Mouse (Mus musculus): ENCODE measurements around the gene Tlr6. TPM values are rescaled to one million over a fixed set of nuclear protein-coding genes. Genes with fewer than 3 reads are reported as not detected.

Gene Tlr6
- polyA plus RNA-seq, 1 experiment from 2014 or later: 1.3 TPM

DNA sequence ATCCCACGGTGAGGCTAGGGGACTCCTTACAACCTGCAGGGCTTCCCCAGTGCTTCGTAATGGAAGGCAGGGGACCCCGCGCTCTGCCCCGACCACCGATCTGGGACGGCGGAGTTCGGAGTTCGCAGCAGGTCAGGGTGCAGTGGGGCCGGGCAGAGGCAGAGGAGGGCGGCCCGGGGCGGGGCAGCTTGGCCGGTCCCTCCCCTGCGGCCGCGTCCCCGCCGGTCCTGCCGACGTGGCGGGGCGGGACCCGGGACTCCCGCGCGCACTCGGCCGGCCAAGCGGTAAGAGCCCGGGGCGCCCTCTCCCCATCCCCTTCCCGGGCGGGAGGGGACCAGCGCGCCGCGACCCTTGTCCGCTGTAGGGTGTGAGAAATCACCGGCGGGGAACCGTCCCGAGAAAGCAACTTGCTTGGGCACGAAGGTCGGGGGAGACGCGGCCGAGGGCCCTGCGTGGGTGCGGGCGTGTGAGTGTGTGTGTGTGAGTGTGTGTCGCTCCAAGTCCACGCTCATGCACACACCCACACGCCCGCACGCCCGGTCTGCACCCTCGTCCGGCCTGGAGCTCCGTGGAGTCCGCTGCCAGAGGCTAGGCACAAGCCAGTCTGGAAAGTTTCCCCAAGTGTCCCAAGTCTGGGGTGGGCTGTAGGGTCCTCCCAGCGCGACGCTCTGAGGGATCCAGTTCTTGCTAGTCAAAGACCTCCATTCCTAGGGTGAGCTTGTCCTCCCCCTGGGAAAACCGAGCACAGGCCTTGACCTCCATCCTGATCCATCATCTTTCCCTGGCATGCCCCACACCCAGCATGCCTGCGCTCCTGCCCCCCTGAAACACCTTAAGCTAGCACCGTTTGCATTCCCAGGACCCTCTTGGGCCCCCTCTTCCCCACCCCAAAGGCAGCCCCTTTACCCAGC is 10.2 kb upstream of the Tlr6 start, which contains the start of gene Fam114a1:
Gene Fam114a1 (plus strand): TSS at position 211 of the 911 bp plus-strand sequence.
- H3K4me1 ChIP-seq: no peaks in the 10 kb centered on the region
- H3K4me2 ChIP-seq: peak within 1 kb of the TSS; percentile 82
- peak within 1 kb of the TSS; percentile 68 for H3K4me3 ChIP-seq (replicated peaks)
- no peaks in the 10 kb centered on the region for H3K36me3 ChIP-seq
- peak; percentile 89 for ATAC-seq (ENCODE audit: insufficient read depth, low FRiP score, low read depth)
- no peaks in the 10 kb centered on the region for H3K27me3 ChIP-seq (replicated peaks)
- WGBS: under 1% methylated on average over 61 of the region's 68 CpGs
- no peaks in the 10 kb centered on the region for H3K9me3 ChIP-seq
- peak within 1 kb of the TSS; percentile 84 for H3K27ac ChIP-seq
- H3K9ac ChIP-seq: peak within 1 kb of the TSS; percentile 73

DNA sequence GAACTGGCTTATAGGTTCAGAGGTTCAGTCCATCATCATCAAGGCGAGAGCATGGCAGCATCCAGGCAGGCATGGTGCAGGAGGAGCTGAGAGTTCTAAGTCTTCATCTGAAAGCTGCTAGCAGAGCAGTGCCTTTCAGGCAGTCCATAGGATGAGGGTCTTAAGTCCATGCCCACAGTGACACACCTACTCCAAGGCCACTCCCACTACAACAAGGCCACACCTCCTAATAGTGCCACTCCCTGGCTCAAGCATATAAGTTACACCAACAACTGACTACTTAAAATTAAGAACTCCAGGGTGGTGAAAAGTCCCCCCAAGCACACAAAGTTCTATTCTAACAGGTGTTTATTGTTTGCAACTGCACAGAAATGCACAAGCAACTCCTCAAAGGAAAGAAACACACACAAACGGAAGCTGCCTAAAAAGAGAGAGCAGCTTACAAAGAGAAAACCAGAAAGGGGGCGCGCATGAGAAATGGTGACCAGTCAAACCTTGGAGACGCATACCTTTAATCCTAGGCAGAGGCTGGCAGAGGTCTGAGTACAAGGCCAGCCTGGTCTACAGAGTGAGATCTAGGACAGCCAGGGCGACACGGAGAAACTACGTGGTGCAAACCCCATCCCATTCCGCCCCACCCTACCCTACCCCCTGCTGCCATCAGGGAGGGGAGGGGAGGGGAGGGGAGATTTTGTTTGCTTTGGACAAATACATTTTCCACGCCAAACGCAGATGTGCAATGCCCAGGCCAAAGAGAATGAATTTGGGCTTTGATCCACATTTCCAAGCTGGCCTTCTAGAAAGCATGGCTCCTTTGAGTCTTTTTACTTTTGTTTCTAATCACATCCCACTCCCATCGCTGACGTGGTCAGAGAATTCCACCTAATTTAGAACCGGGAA is 9.3 kb upstream of the Tlr6 start:
- Histone ChIP-seq H3K9ac (peak overlapping the region; percentile 73), H3K27me3 (replicated peaks) (no peaks in the 10 kb centered on the region), H3K4me3 (replicated peaks) (peak overlapping the region; percentile 68), H3K27ac (peak overlapping the region; percentile 84), H3K4me1 (no peaks in the 10 kb centered on the region), H3K36me3 (no peaks in the 10 kb centered on the region), H3K9me3 (no peaks in the 10 kb centered on the region), H3K4me2 (peak overlapping the region; percentile 82)
- WGBS: 6% methylated on average over 14 of the region's 14 CpGs
- ATAC-seq (ENCODE audit: insufficient read depth, low FRiP score, low read depth): peak; percentile 51; the same call in 1 of the 2 replicates

DNA sequence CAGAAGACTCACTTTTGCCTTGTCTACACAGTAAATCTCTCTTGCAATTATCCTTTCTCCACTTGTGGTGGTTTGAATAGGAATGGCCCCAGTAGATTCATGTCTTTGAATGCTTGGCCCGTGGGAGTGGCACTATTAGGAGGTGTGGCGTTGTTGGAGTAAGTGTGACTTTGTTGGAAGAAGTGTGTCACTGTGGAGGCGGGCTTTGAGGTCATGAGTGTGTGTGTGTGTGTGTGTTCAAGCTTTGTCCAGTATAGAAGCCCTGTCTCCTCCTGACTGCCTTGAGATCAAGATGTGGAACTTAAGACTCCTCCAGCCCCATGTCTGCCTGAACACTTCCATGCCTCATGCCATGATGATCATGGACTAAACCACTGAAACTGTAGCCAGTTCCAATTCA is 3.8 kb upstream of the Tlr6 start:
- H3K27ac ChIP-seq: no peak overlapping the region
- ATAC-seq (ENCODE audit: insufficient read depth, low FRiP score, low read depth): 0 out of 2 replicates have a peak, but pooled peaks have one; percentile 10
- no peaks in the 10 kb centered on the region for H3K9me3 ChIP-seq
- H3K27me3 ChIP-seq (replicated peaks): no peaks in the 10 kb centered on the region
- no peak overlapping the region for H3K4me3 ChIP-seq (replicated peaks)
- H3K4me2 ChIP-seq: no peak overlapping the region
- H3K36me3 ChIP-seq: no peaks in the 10 kb centered on the region
- WGBS: 81% methylated on average over 3 of the region's 3 CpGs
- no peak overlapping the region for H3K9ac ChIP-seq
- H3K4me1 ChIP-seq: no peaks in the 10 kb centered on the region

DNA sequence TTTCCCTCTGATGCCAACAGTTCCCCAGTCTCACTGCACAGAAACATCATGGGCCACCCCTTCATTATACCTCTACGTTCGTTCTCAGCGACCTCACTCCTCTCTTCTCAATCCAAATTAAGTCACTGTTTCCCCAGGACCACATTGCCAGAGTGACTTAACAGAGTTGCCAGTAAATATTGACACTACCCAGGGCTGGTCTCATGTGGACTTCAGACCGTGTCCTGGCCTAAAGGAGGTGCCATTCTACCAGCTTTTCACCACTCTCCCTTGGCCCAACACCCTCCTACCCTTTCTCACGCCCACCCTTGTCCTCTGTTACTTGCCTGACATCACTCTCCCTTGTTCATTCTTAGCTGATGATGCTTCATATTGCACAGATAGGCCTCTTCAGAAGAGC is 3.4 kb upstream of the Tlr6 start:
- H3K9ac ChIP-seq: no peak overlapping the region
- no peak overlapping the region for H3K4me2 ChIP-seq
- H3K36me3 ChIP-seq: no peaks in the 10 kb centered on the region
- H3K9me3 ChIP-seq: no peaks in the 10 kb centered on the region
- H3K4me1 ChIP-seq: no peaks in the 10 kb centered on the region
- H3K27me3 ChIP-seq (replicated peaks): no peaks in the 10 kb centered on the region
- ATAC-seq (ENCODE audit: insufficient read depth, low FRiP score, low read depth): no peak
- no peak overlapping the region for H3K27ac ChIP-seq
- no peak overlapping the region for H3K4me3 ChIP-seq (replicated peaks)
- WGBS: 77% methylated on average over 5 of the region's 5 CpGs

DNA sequence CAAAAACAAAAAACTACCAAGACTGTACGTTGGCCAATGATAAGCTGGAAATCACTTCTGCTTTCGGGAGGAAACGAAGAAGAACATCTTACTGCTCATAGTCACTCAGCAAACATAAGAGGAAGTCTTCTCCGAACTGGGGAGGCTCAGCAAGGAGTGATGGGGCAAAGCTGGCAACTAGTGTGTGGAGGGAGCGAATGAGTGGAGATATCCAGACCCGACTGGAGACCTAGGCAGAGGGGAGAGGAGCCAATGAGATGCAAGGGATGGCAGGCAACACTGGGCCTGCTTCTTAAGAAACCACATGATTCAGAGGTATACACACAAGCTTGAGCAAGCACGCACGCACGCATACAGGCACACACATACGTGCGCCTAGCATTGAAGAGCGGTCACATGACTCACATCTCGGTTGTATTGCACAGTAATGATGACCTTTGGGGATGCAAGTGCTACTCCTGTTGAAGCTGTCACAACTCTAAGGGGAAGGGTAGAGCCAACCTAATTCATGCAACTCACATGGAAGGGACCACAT is 1.0 kb upstream of the Tlr6 start:
- ATAC-seq (ENCODE audit: insufficient read depth, low FRiP score, low read depth): no peak
- no peak overlapping the region for H3K27ac ChIP-seq
- no peaks in the 10 kb centered on the region for H3K36me3 ChIP-seq
- no peak overlapping the region for H3K4me2 ChIP-seq
- 85% methylated on average over 13 of the region's 13 CpGs for WGBS
- H3K27me3 ChIP-seq (replicated peaks): no peaks in the 10 kb centered on the region
- H3K4me1 ChIP-seq: no peaks in the 10 kb centered on the region
- H3K9me3 ChIP-seq: no peaks in the 10 kb centered on the region
- H3K4me3 ChIP-seq (replicated peaks): no peak overlapping the region
- no peak overlapping the region for H3K9ac ChIP-seq

DNA sequence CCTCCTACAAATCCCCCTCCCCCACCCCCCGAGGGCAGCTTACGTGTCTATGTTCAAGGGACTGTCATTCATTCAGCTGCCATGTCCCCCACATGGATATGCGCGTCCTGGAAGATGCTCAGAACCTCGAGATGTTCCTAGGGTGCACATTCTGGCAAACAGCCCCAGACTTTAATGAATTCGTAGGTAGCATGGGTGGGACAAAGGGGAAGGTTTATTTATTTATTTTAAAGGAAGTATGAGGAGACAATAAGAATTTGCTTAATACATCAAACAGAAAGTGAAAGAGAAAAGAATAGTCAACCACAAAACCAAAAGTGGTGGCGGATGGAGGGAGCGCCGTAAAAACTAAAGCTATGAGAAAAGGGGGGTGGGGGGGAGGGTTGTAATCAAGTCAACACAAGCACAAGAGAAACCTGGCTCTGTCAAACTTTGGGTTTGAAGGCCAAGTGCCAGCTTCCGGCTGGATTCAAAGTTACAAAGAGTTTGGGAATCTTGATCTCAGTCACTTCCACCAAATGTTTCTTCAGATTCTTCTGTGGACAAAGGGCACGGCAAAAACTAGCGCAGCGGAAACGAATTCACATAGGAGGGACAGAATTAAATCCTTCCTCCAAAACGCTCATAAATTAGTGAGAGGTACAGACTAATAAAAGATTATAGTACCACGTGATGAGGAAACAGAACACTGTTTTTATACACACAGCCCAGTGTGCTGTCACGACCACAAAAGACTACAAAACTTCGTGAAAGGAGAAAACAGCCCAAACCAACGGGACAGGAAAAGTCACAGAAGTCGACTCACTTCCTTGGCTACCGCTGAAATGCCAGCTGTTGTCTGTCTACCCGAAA is 680 bp downstream of the Tlr6 start:
- Histone ChIP-seq H3K36me3 (no peaks in the 10 kb centered on the region), H3K9me3 (no peaks in the 10 kb centered on the region), H3K4me2 (no peak overlapping the region), H3K27ac (no peak overlapping the region), H3K4me3 (replicated peaks) (no peak overlapping the region), H3K27me3 (replicated peaks) (no peaks in the 10 kb centered on the region), H3K9ac (no peak overlapping the region), H3K4me1 (no peaks in the 10 kb centered on the region)
- no peak for ATAC-seq (ENCODE audit: insufficient read depth, low FRiP score, low read depth)
- WGBS: 77% methylated on average over 22 of the region's 22 CpGs

DNA sequence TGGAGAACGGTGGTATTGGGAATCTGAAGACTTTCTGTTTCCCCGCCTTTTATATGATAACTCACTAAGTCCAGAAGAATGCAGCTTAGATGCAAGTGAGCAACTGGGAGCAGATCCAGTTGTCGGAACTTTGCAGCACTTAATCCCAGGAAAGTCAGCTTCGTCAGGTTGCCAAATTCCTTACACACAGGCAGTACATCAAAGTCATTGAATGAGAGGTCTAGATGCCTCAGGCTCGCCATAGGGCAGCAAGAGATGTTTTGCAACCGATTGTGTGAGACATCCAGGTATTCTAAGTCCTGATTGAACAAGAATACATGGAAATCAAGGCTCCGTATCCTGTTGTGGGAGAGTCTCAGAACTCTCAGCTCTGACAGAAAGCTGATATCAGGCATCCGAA is 5.0 kb downstream of the Tlr6 start:
- Histone ChIP-seq H3K27ac (no peak overlapping the region), H3K36me3 (no peaks in the 10 kb centered on the region), H3K4me3 (replicated peaks) (no peak overlapping the region), H3K4me2 (no peak overlapping the region), H3K27me3 (replicated peaks) (no peaks in the 10 kb centered on the region), H3K9ac (no peak overlapping the region), H3K9me3 (no peaks in the 10 kb centered on the region), H3K4me1 (no peaks in the 10 kb centered on the region)
- WGBS: 74% methylated on average over 8 of the region's 8 CpGs
- ATAC-seq (ENCODE audit: insufficient read depth, low FRiP score, low read depth): no peak

DNA sequence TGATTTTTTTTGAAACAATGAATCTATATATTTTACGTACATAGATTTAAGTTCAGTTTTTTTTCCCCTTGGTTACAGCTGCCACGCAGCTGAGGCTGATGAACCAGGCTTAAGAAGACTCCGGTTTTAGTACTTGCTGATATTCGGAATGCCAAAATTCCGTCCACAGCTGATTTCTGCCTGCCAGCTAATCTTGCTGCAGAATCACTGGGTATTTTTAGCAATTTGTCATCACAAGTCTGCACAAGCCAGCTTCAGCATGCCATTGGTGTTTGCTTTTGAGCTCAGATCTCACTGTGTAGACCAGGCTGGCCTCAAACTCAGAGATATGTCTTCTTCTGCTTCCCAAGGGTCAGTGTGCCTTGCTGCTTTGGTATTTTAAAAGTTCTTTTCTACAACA is 8.4 kb downstream of the Tlr6 start:
- H3K4me2 ChIP-seq: no peak overlapping the region
- H3K9ac ChIP-seq: no peak overlapping the region
- no peaks in the 10 kb centered on the region for H3K9me3 ChIP-seq
- H3K4me1 ChIP-seq: no peaks in the 10 kb centered on the region
- no peak for ATAC-seq (ENCODE audit: insufficient read depth, low FRiP score, low read depth)
- H3K27me3 ChIP-seq (replicated peaks): no peaks in the 10 kb centered on the region
- no peak overlapping the region for H3K27ac ChIP-seq
- no peak overlapping the region for H3K4me3 ChIP-seq (replicated peaks)
- H3K36me3 ChIP-seq: no peaks in the 10 kb centered on the region
- 72% methylated on average over 5 of the region's 5 CpGs for WGBS

DNA sequence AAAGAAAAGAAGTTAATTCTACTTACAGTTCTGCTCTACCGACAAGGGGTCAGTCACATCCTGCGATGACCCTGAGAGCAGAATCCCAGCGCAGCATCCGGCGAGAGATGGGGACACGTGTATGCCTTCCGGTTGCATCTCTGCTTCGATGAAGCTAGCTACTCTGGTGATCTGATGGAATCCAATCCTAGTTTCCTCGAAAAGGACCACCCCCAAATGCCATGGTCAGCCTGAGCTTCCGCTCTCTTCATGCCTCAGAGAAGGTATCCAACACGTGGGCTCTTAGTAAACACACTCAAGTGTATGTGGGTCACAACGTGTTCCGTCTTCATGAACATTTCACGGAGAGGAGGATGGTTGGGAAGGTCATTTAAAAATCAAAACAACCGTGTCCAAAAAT is 27.1 kb downstream of the Tlr6 start:
- 90% methylated on average over 15 of the region's 15 CpGs for WGBS
- Histone ChIP-seq H3K4me3 (replicated peaks) (no peak overlapping the region), H3K36me3 (no peaks in the 10 kb centered on the region), H3K9me3 (no peaks in the 10 kb centered on the region), H3K4me1 (no peaks in the 10 kb centered on the region), H3K9ac (no peak overlapping the region), H3K27me3 (replicated peaks) (no peaks in the 10 kb centered on the region), H3K27ac (no peak overlapping the region), H3K4me2 (no peak overlapping the region)
- ATAC-seq (ENCODE audit: insufficient read depth, low FRiP score, low read depth): no peak

DNA sequence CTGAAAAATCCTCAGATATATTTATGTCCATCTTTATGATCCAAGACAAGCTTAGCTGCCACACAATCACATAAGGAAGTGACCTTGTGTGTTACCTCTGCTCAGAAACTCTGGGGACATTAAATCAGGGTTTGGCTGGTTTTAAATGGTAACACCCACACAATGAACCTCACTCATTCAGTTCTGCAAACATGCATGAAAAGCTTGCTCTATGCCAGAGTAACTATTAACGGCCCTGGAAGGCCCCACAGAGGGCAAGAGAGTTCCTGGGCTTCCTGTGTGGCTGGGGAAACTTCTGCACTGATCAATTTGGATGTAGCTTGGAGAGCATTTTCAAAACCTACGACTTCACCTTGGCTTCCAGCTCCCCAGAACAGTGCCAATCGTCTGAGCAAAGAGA is 27.7 kb downstream of the Tlr6 start:
- Histone ChIP-seq H3K27ac (no peak overlapping the region), H3K9me3 (no peaks in the 10 kb centered on the region), H3K9ac (no peak overlapping the region), H3K36me3 (no peaks in the 10 kb centered on the region), H3K27me3 (replicated peaks) (no peaks in the 10 kb centered on the region), H3K4me1 (no peaks in the 10 kb centered on the region), H3K4me2 (no peak overlapping the region), H3K4me3 (replicated peaks) (no peak overlapping the region)
- no peak for ATAC-seq (ENCODE audit: insufficient read depth, low FRiP score, low read depth)
- WGBS: 36% methylated on average over 3 of the region's 3 CpGs

DNA sequence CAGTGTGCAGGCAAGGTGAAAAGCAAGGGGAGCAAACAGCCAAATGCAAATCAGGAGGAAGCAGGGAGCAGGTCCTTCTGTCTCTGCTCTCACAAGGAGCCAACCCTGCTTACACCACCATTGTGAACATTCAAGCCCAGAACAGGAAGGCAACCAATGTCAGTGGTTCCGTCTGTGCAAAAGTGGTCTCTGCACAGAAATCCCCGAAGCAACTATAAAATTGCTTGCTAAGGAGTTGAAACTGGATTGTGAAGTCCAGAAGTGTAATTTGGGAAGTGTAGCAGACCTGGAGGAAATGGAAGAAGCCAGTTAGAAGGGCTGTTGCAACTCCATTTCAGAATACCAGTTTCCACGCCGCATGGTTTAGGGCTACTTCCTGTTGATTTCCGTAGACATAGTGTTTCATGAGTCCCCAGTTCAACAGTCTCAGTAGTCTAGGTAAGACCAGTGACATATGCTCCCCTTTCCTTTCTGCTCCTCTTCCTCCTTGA is 37.0 kb downstream of the Tlr6 start:
- H3K4me1 ChIP-seq: no peaks in the 10 kb centered on the region
- no peaks in the 10 kb centered on the region for H3K27me3 ChIP-seq (replicated peaks)
- H3K4me3 ChIP-seq (replicated peaks): no peak overlapping the region
- H3K9ac ChIP-seq: no peak overlapping the region
- no peaks in the 10 kb centered on the region for H3K36me3 ChIP-seq
- H3K4me2 ChIP-seq: no peak overlapping the region
- no peaks in the 10 kb centered on the region for H3K9me3 ChIP-seq
- no peak for ATAC-seq (ENCODE audit: insufficient read depth, low FRiP score, low read depth)
- H3K27ac ChIP-seq: no peak overlapping the region
- 86% methylated on average over 5 of the region's 5 CpGs for WGBS

Data from stomach, embryonic 15.5 days (tissue).